Mouse (Mus musculus) layer of hippocampus, postnatal 25 days (tissue): Measurements from ENCODE around the gene Olfr1373. TPM values are rescaled to one million over a fixed set of nuclear protein-coding genes. Genes with fewer than 3 reads are reported as not detected.
"Not testable (repeated sequence)": the region's sequence is repeated elsewhere in the genome, so short reads cannot be mapped to it uniquely, and the experiment has no call there.

ENCODE experiments used
- DNase-seq, 2 experiments: peaks; one replicate each; pipeline ENCODE4 v3.0.0; 2022; ENCODE audit warnings: mixed read lengths in 2 of 2, low spot score in 1 of 2; ENCODE audit errors: extremely low spot score in 1 of 2
- total RNA-seq, 2 experiments: library from RNA; stranded (reverse); gene quantifications; 2 replicates each; pipeline ENCODE4 v1.2.3; 2021

Gene Olfr1373
- total RNA-seq, result not detected

- not testable (repeated sequence) for DNase-seq
Observed at GRCm38 (mm10) chr11:52145428-52145827, at the start of gene Olfr1373. Olfr1373 (minus strand) TSS chr11:52145528.

GRCm38 (mm10) chr11:52180651-52181050 lies 35.3 kb upstream of the Olfr1373 start:
- not testable (repeated sequence) for DNase-seq

GRCm38 (mm10) chr11:52179897-52180296 lies 34.6 kb upstream of the Olfr1373 start:
- not testable (repeated sequence) for DNase-seq

- DNase-seq, result no peak
Observed at GRCm38 (mm10) chr11:52168461-52168860, 23.1 kb upstream of the Olfr1373 start.

GRCm38 (mm10) chr11:52167901-52168302 lies 22.6 kb upstream of the Olfr1373 start:
- DNase-seq, result not testable (repeated sequence)

GRCm38 (mm10) chr11:52167126-52167525 lies 21.8 kb upstream of the Olfr1373 start:
- no peak for DNase-seq

GRCm38 (mm10) chr11:52163926-52164325 lies 18.6 kb upstream of the Olfr1373 start:
- no peak for DNase-seq

GRCm38 (mm10) chr11:52143675-52144074 lies 1.7 kb downstream of the Olfr1373 start:
- DNase-seq, result peak in 1 of 2 experiments; percentile 36

- DNase-seq, result no peak
Observed at GRCm38 (mm10) chr11:52130451-52131068, 14.8 kb downstream of the Olfr1373 start.

- peak; percentile 30 to 31 for DNase-seq
Observed at GRCm38 (mm10) chr11:52129621-52130450, 15.5 kb downstream of the Olfr1373 start.

GRCm38 (mm10) chr11:52129171-52129570 lies 16.2 kb downstream of the Olfr1373 start:
- DNase-seq, result no peak

GRCm38 (mm10) chr11:52128316-52129061 lies 16.8 kb downstream of the Olfr1373 start:
- no peak for DNase-seq

- DNase-seq, result no peak
Observed at GRCm38 (mm10) chr11:52127760-52128159, 17.6 kb downstream of the Olfr1373 start.

GRCm38 (mm10) chr11:52127169-52127568 lies 18.2 kb downstream of the Olfr1373 start:
- no peak for DNase-seq

- DNase-seq, result no peak
Observed at GRCm38 (mm10) chr11:52124468-52124867, 20.9 kb downstream of the Olfr1373 start.

- no peak for DNase-seq
Observed at GRCm38 (mm10) chr11:52122045-52122444, 23.3 kb downstream of the Olfr1373 start.

- not testable (repeated sequence) for DNase-seq
Observed at GRCm38 (mm10) chr11:52120415-52120814, 24.9 kb downstream of the Olfr1373 start.

GRCm38 (mm10) chr11:52117156-52117555 lies 28.2 kb downstream of the Olfr1373 start:
- DNase-seq, result no peak

- DNase-seq, result not testable (repeated sequence)
Observed at GRCm38 (mm10) chr11:52116117-52116516, 29.2 kb downstream of the Olfr1373 start.

- no peak for DNase-seq
Observed at GRCm38 (mm10) chr11:52115479-52115878, 29.8 kb downstream of the Olfr1373 start.

GRCm38 (mm10) chr11:52109421-52109820 lies 35.9 kb downstream of the Olfr1373 start:
- DNase-seq, result no peak
